ENCODE assay signal across 11 mouse cellular contexts in genomic region chr2:160413982-160414381, GRCm38 (mm10). TPM values are rescaled to one million over a fixed set of nuclear protein-coding genes. Genes with fewer than 3 reads are reported as not detected.
DNase-seq lines count a peak whose midpoint lies in the region; ATAC-seq and TF ChIP-seq lines count a peak whose summit lies in the region.
"Had no signal": no experiment of that assay in that cellular context is flagged by ENCODE, and none has a peak within 500 bp of the region (broad histone marks: within the 10 kb centered on the region; RNA-seq: fewer than 3 reads in every experiment).

No protein-coding gene starts in this region.

- 98% methylated on average over 5 of the region's 5 CpGs for WGBS in embryonic facial prominence, embryonic 11.5 days
- WGBS in midbrain, embryonic 16.5 days = 95% methylated on average over 5 of the region's 5 CpGs

- CTCF ChIA-PET in Patski (lab: Charles Lee) = interaction anchor here (2.0 kb wide), 1 partner anchor 165 kb away, joined by 10 read pairs; no protein-coding TSS in a partner anchor

- ATAC-seq in Patski = no peak
- ATAC-seq in embryonic facial prominence, embryonic 11.5 days (replicated peaks; ENCODE audit: insufficient number of reproducible peaks, low FRiP score, low TSS enrichment, low read depth) = no peak
- ATAC-seq in megakaryocyte, adult 5-6 weeks (ENCODE audit: poor library complexity, severe bottlenecking) = no peak
- ATAC-seq in midbrain, embryonic 16.5 days = no peak

- H3K4me2 ChIP-seq in embryonic facial prominence, embryonic 11.5 days (ENCODE audit: low read depth, low read length) = no peak overlapping the region
- no peak overlapping the region for H3K4me2 ChIP-seq in midbrain, embryonic 16.5 days (ENCODE audit: low read length)
- H3K4me2 ChIP-seq: embryonic facial prominence, embryonic 13.5 days; hindbrain, embryonic 15.5 days had no signal

- H3K9ac ChIP-seq in embryonic facial prominence, embryonic 11.5 days (replicated peaks; ENCODE audit: low read length) = no peak overlapping the region
- H3K9ac ChIP-seq in midbrain, embryonic 16.5 days (ENCODE audit: low read depth, low read length) = no peak overlapping the region
- H3K9ac ChIP-seq: embryonic facial prominence, embryonic 13.5 days; hindbrain, embryonic 15.5 days had no signal

- POLR2A ChIA-PET in Patski (lab: Charles Lee) = no interaction called here

- TF ChIP-seq CTCF in layer of hippocampus, adult 2 months (conservative IDR thresholded peaks at IDR 0.05) = peak; percentile 58
- TF ChIP-seq CTCF in Patski (IDR thresholded peaks at IDR 0.05) = peak; percentile 44
- peak; percentile 66; the same call in 1 of the 2 replicates for TF ChIP-seq CTCF in testis, adult 2 months (IDR thresholded peaks at IDR 0.05; ENCODE audit: control insufficient read depth, insufficient read depth, insufficient replicate concordance, low read depth, low read length)

- H3K9me3 ChIP-seq in embryonic facial prominence, embryonic 11.5 days (replicated peaks; ENCODE audit: control insufficient read depth, low read length) = no peaks in the 10 kb centered on the region
- 0 out of 2 replicates have a peak, but pooled peaks cover 3% of the 10 kb centered on the region for H3K9me3 ChIP-seq in midbrain, embryonic 16.5 days (replicated peaks; ENCODE audit: control insufficient read depth, low read length, poor library complexity, severe bottlenecking)
- H3K9me3 ChIP-seq: embryonic facial prominence, embryonic 13.5 days; hindbrain, embryonic 15.5 days had no signal

- peaks cover 18% of the 10 kb centered on the region for H3K27me3 ChIP-seq in Patski
- H3K27me3 ChIP-seq in embryonic facial prominence, embryonic 11.5 days (ENCODE audit: control insufficient read depth, insufficient read depth, low read length) = no peaks in the 10 kb centered on the region
- H3K27me3 ChIP-seq in testis, adult 2 months (ENCODE audit: control insufficient read depth, insufficient read depth, low read length) = no peaks in the 10 kb centered on the region
- H3K27me3 ChIP-seq in midbrain, embryonic 16.5 days (ENCODE audit: control insufficient read depth, insufficient read depth, low read depth, low read length) = no peaks in the 10 kb centered on the region
- H3K27me3 ChIP-seq: embryonic facial prominence, embryonic 13.5 days; hindbrain, embryonic 15.5 days had no signal

- DNase-seq in layer of hippocampus, adult 2 months (ENCODE audit: low spot score in 2 of 2) = no peak
- no peak for DNase-seq in layer of hippocampus, adult 8-10 months (ENCODE audit: low spot score in 2 of 2)
- no peak for DNase-seq in Patski (ENCODE audit: low read depth, low spot score)
- DNase-seq in embryonic facial prominence, embryonic 11.5 days (ENCODE audit: low spot score) = peak; percentile 15
- no peak for DNase-seq in layer of hippocampus, adult 9-11 months
- DNase-seq: right cerebral cortex, postnatal 14 days had no signal

- H3K27ac ChIP-seq in layer of hippocampus, adult 2 months = no peak overlapping the region
- H3K27ac ChIP-seq in embryonic facial prominence, embryonic 11.5 days (replicated peaks; ENCODE audit: low read depth, low read length) = no peak overlapping the region
- H3K27ac ChIP-seq in testis, adult 2 months (ENCODE audit: control insufficient read depth, insufficient read depth, low read depth, low read length) = no peak overlapping the region
- H3K27ac ChIP-seq in midbrain, embryonic 16.5 days (ENCODE audit: low read length) = no peak overlapping the region
- H3K27ac ChIP-seq: embryonic facial prominence, embryonic 13.5 days; hindbrain, embryonic 15.5 days had no signal

- TF ChIP-seq POLR2A in testis, adult 2 months (IDR thresholded peaks at IDR 0.05; ENCODE audit: control insufficient read depth, low read depth, low read length) = no peak

- in situ Hi-C loops in Patski (cut with MboI; ENCODE audit: low pct_unique_long_range_greater_than_20kb) = loop anchor here (10.0 kb wide), 1 partner anchor 161 kb away; no protein-coding TSS in a partner anchor

- H3K36me3 ChIP-seq in embryonic facial prominence, embryonic 11.5 days (replicated peaks; ENCODE audit: control insufficient read depth, insufficient read depth, low read depth, low read length) = no peaks in the 10 kb centered on the region
- H3K36me3 ChIP-seq in testis, adult 2 months (ENCODE audit: control insufficient read depth, insufficient read depth, low read length) = no peaks in the 10 kb centered on the region
- no peaks in the 10 kb centered on the region for H3K36me3 ChIP-seq in midbrain, embryonic 16.5 days (ENCODE audit: control insufficient read depth, insufficient read depth, low read length)
- H3K36me3 ChIP-seq: embryonic facial prominence, embryonic 13.5 days; hindbrain, embryonic 15.5 days had no signal

- H3K4me3 ChIP-seq in layer of hippocampus, adult 2 months = no peak overlapping the region
- no peak overlapping the region for H3K4me3 ChIP-seq in embryonic facial prominence, embryonic 11.5 days (ENCODE audit: low read depth, low read length)
- H3K4me3 ChIP-seq in testis, adult 2 months (ENCODE audit: control insufficient read depth, low read depth, low read length) = no peak overlapping the region
- H3K4me3 ChIP-seq in midbrain, embryonic 16.5 days (ENCODE audit: low read depth, low read length) = no peak overlapping the region
- H3K4me3 ChIP-seq: embryonic facial prominence, embryonic 13.5 days; hindbrain, embryonic 15.5 days had no signal

- H3K4me1 ChIP-seq in embryonic facial prominence, embryonic 11.5 days (ENCODE audit: control insufficient read depth, insufficient read depth, low read length) = no peaks in the 10 kb centered on the region
- peaks cover 2% of the 10 kb centered on the region for H3K4me1 ChIP-seq in testis, adult 2 months (ENCODE audit: control insufficient read depth, insufficient read depth, low read length)
- no peaks in the 10 kb centered on the region for H3K4me1 ChIP-seq in midbrain, embryonic 16.5 days (ENCODE audit: control insufficient read depth, insufficient read depth, low read length)
- H3K4me1 ChIP-seq: embryonic facial prominence, embryonic 13.5 days; hindbrain, embryonic 15.5 days had no signal

RNA-seq across cellular contexts. Expression of gene Mafb, which starts 47.1 kb away (rescaled TPM):
- 10 to 100 TPM; 11.9 to 12.8 TPM for total RNA-seq in layer of hippocampus, adult 2 months (2021)
- 10 to 100 TPM in 3 of 4 experiments, 1 to 10 TPM in 1; 9.9 to 35.1 (median 22.1) TPM for total RNA-seq in layer of hippocampus, adult 8-10 months (2022)
- polyA plus RNA-seq in Patski (2021) = 11.8 TPM
- 4.9 and 5.1 TPM in 2 replicates for polyA plus RNA-seq in embryonic facial prominence, embryonic 11.5 days (2014; fragmentation: Nextera tagmentation; extraction: Ambion mirVana)
- polyA plus RNA-seq in testis, adult 2 months (2012; rRNA removed) = 2.6 and 3.5 TPM in 2 replicates
- total RNA-seq in megakaryocyte, adult 5-6 weeks (2015) = 15.3 and 17.5 TPM in 2 replicates
- total RNA-seq in megakaryocyte, adult 5-6 weeks (2017) = 6.4 and 8.1 TPM in 2 replicates
- polyA plus RNA-seq in midbrain, embryonic 16.5 days (2015; fragmentation: Nextera tagmentation; extraction: Ambion mirVana) = 5.6 and 5.8 TPM in 2 replicates
